Mouse (Mus musculus): ENCODE results near the gene Alppl2.

DNA sequence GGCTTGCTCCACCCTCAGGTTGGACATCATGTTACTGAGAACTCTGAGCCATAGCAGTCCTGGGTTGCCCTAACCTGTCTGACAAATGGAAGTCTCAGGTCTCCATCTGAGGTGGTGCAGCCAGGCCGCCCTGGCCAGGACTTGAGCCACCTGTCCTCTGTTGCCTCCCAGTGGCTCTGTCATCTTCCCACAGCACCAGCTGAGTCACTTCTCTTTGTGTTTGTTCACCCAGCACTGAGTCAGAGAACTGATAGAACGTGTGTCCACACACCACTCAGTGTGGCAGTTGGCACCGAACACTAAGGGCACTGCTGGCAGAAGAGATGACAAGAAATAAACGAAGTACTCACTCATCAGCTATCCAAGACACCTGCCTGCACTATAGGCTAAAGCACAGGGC is 38.4 kb downstream of the Alppl2 start:
- TF ChIP-seq CTCF (IDR thresholded peaks at IDR 0.05; ENCODE audit: borderline replicate concordance, insufficient read depth, low read length) (no peak), POLR2A (IDR thresholded peaks at IDR 0.05; ENCODE audit: low read depth, low read length) (no peak)

Data from embryonic fibroblast, embryonic 13.5 days (primary cell).